Mouse (Mus musculus) liver, embryonic 14.5 days (tissue): ENCODE measurements at regions not wholly inside any gene's neighbourhood (a gene's known extent, or its start where the extent isn't known, plus 50 kb on each side); places are given as distances from the start of the nearest gene placed in this dataset.

Experiments
- CTCF ChIP-seq: IDR thresholded peaks from 2 replicates; pipeline ENCODE4 v1.5.1; 2016; ENCODE audit warnings: antibody characterized with exemption, low read depth, control low read depth
- EP300 ChIP-seq: IDR thresholded peaks from 2 replicates; pipeline ENCODE4 v1.6.1; 2016; ENCODE audit warnings: antibody characterized with exemption, low read depth

GRCm38 (mm10) chr11:7010858-7011257, 52.4 kb upstream of the Adcy1 start:
- TF ChIP-seq CTCF (no peak), EP300 (no peak)
